Mouse (Mus musculus) G1E (cell line): ENCODE data around the gene Arsj. TPM values are rescaled to one million over a fixed set of nuclear protein-coding genes. Genes with fewer than 3 reads are reported as not detected.

Experiments
- ATAC-seq: 2 replicates; pipeline ENCODE4 v1.8.0; 2016; ENCODE audit warnings: mild to moderate bottlenecking; ENCODE audit not compliant: insufficient number of reproducible peaks, poor library complexity, low FRiP score, severe bottlenecking; ENCODE audit errors: extremely low read depth
- DNase-seq: peaks from one replicate; pipeline ENCODE4 v3.0.0; 2012; ENCODE audit warnings: low spot score
- H3K27me3 ChIP-seq: 2 replicates; pipeline ENCODE4 v1.6.1; 2012; ENCODE audit warnings: mild to moderate bottlenecking, low read length, inconsistent platforms; ENCODE audit not compliant: insufficient read depth
- H3K36me3 ChIP-seq: replicated peaks from 2 replicates; pipeline ENCODE3; 2012; ENCODE audit warnings: mild to moderate bottlenecking, inconsistent platforms
- H3K4me1 ChIP-seq: 2 replicates; pipeline ENCODE4 v1.6.1; 2012; ENCODE audit warnings: low read depth, low read length, inconsistent platforms, mixed read lengths; ENCODE audit not compliant: insufficient read depth
- H3K4me3 ChIP-seq: 2 replicates; pipeline ENCODE4 v1.5.1; 2012; ENCODE audit warnings: low read depth, mild to moderate bottlenecking, inconsistent platforms, low read length, moderate library complexity, mixed read lengths
- H3K9me3 ChIP-seq: replicated peaks from 2 replicates; pipeline ENCODE4 v1.6.1; 2012; ENCODE audit warnings: inconsistent platforms
- CTCF ChIP-seq: IDR thresholded peaks from 2 replicates; pipeline ENCODE4 v1.5.1; 2012; ENCODE audit warnings: low read depth, low read length, inconsistent platforms, mixed read lengths
- GATA1 ChIP-seq: IDR thresholded peaks from 2 replicates; pipeline ENCODE4 v1.6.1; 2012; ENCODE audit warnings: borderline replicate concordance, low read length, inconsistent platforms, mixed read lengths
- GATA2 ChIP-seq: IDR thresholded peaks from 2 replicates; pipeline ENCODE4 v1.6.1; 2012; ENCODE audit warnings: low read depth, low read length, inconsistent platforms, borderline replicate concordance
- POLR2AphosphoS5 ChIP-seq: IDR thresholded peaks from 2 replicates; pipeline ENCODE4 v1.6.1; 2012; ENCODE audit warnings: low read depth, low read length, inconsistent platforms; ENCODE audit not compliant: insufficient replicate concordance
- TAL1 ChIP-seq: conservative IDR thresholded peaks from 2 replicates; pipeline ENCODE4 v1.6.1; 2012; ENCODE audit warnings: low read depth, low read length, inconsistent platforms, mixed read lengths
- polyA plus RNA-seq: library from polyadenylated mRNA; stranded (reverse); fragments of >175 nt; gene quantifications from 2 replicates; pipeline ENCODE4 v1.2.3, GENCODE M21; 2012
- total RNA-seq, 2 experiments: library from RNA; stranded (forward) in 1 of 2; stranded (reverse) in 1 of 2; fragments of 200-1000 nt in 1 of 2; fragments of >200 nt in 1 of 2; fragmentation: Nextera tagmentation in 1 of 2; gene quantifications; 2 replicates each; pipeline ENCODE4 v1.2.3; 2014 to 2017

Gene Arsj
- total and polyA plus RNA-seq, 3 experiments, result 0.11 TPM; not detected in 2

DNA sequence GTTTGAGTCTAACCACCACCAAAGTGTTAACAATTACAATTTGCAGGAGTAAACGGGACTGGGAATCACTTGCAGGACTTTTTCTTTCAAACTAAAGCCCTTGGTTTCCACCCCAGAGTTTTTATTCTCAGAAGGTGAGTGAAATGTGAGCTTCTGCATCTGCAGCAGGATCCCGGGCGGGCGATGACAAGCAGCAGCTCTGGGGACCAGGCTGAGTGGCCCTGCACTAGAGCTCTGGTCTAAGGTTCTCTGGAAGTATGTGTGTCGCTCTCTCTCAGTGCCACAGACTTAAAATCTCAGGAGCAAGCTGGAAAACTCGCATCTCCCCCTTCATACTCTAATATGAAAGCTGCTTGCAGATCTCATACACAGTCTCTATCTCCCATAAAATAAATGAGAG lies 15.8 kb downstream of the Arsj start:
- H3K9me3 ChIP-seq, result peaks cover 24% of the 10 kb centered on the region
- no peak for ATAC-seq
- TF ChIP-seq TAL1, result no peak
- TF ChIP-seq CTCF, result no peak
- TF ChIP-seq POLR2AphosphoS5, result no peak
- TF ChIP-seq GATA2, result no peak
- no peak for TF ChIP-seq GATA1
- no peaks in the 10 kb centered on the region for H3K27me3 ChIP-seq
- H3K36me3 ChIP-seq, result no peaks in the 10 kb centered on the region
- DNase-seq, result no peak
- no peak overlapping the region for H3K4me3 ChIP-seq
- no peaks in the 10 kb centered on the region for H3K4me1 ChIP-seq

DNA sequence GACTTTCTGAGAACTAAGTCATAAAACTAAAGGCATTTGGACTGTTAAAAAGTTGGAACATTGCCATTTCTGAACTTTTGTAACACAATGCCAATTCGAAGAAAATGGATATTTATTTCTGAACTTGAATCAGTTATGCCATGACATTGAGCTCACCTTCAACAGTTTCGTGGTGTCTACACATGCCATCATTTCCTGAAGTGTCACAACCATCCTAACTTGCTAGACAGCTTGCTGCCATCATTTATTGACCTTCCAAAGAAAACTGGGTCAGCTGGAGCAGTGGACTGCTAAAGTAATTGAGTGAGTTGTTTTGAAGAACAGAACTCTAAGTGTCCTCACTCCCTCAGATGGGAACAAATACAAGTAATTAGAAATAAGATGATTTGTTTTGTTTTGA lies 16.2 kb downstream of the Arsj start:
- TF ChIP-seq GATA2, result no peak
- no peak for TF ChIP-seq GATA1
- no peak for TF ChIP-seq CTCF
- TF ChIP-seq TAL1, result no peak
- TF ChIP-seq POLR2AphosphoS5, result no peak
- Histone ChIP-seq H3K9me3 (peaks cover 24% of the 10 kb centered on the region), H3K36me3 (no peaks in the 10 kb centered on the region), H3K4me1 (no peaks in the 10 kb centered on the region), H3K27me3 (no peaks in the 10 kb centered on the region), H3K4me3 (no peak overlapping the region)
- ATAC-seq (no peak), DNase-seq (no peak)

DNA sequence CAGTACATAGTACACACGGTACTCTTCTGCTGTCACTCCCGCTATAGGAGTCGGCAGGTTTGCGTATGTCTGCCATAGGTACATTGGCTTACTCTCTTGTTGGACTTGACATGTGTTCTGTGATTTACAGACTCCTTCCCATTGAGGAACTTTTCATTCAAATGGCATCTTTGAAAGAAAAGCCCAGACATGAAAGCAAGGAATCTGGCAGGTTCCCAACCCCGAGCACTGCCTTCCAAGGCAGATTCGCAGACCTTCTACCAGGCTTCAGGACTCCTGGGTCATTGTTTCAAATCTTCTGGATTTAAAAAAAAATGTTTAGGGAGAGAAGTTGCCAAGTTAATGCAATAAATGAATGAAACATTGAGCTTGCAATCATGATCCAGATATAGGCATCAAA lies 19.8 kb downstream of the Arsj start:
- Histone ChIP-seq H3K9me3 (peaks cover 30% of the 10 kb centered on the region), H3K4me1 (no peaks in the 10 kb centered on the region), H3K27me3 (no peaks in the 10 kb centered on the region), H3K36me3 (no peaks in the 10 kb centered on the region), H3K4me3 (no peak overlapping the region)
- TF ChIP-seq GATA2 (no peak), CTCF (no peak), GATA1 (no peak), POLR2AphosphoS5 (no peak), TAL1 (no peak)
- DNase-seq, result no peak
- no peak for ATAC-seq

DNA sequence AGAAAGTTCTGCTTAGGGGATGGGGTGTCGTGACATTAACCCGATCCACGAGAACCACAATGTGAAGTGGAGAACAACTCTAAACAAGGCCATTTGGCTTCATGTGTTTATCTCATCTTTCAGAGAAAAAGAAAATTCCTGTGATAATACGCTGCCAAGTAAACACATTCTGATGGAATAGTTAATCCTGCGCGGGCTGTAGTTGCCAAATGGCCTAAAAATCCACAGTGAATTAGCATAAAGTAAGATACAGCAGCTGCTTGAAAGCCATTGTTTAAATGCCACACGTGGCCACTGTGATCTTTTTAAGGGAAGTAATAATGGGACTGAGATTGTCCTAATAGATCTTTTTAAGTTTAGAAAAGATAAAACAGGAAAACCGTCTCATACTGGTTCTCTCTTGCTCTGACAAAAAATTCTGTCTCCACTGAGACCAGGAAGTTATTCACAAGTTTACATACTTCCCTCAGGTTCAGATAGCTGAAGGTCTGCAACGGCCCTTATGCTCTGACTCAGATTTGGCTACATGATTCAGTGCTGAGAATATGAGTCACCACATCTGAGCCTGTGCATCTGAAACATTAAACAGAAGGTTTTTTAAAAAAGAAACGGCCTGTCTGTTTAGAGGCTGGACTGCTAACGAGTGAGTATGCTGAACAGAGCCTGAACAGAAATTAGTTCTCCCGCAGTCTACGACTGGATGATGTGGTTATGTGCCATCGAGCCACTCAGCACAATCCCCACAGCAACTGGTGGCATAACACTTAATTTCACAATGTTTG lies 21.4 kb downstream of the Arsj start:
- no peak for TF ChIP-seq GATA1
- TF ChIP-seq TAL1, result no peak
- TF ChIP-seq CTCF, result no peak
- TF ChIP-seq GATA2, result no peak
- TF ChIP-seq POLR2AphosphoS5, result no peak
- Histone ChIP-seq H3K36me3 (no peaks in the 10 kb centered on the region), H3K27me3 (no peaks in the 10 kb centered on the region), H3K4me1 (no peaks in the 10 kb centered on the region), H3K9me3 (peaks cover 28% of the 10 kb centered on the region), H3K4me3 (no peak overlapping the region)
- ATAC-seq (no peak), DNase-seq (no peak)

DNA sequence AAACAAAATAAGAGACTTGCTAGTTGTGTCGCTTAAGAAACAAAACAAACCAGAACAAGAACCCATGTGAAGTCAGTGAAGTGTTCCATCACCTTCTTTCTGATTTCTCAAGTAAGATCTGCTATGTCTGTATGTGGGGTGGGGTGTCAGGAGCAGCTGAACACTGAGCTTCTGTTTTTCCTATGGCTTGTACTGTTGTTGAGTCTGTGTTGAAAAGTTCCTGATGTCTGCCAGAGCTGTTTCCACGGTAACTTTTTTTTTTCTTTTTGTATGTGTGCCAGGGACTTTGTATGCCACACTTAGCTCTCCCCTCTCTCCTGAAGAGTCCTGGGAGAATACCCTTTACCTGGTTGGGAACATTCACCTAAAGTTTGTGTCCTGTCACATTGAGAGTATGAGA lies 34.0 kb downstream of the Arsj start:
- Histone ChIP-seq H3K4me1 (no peaks in the 10 kb centered on the region), H3K9me3 (peaks cover 12% of the 10 kb centered on the region; the same call in 1 of the 2 replicates), H3K36me3 (no peaks in the 10 kb centered on the region), H3K4me3 (no peak overlapping the region), H3K27me3 (no peaks in the 10 kb centered on the region)
- TF ChIP-seq TAL1 (no peak), POLR2AphosphoS5 (no peak), GATA2 (no peak), GATA1 (no peak), CTCF (no peak)
- ATAC-seq (no peak), DNase-seq (no peak)

GRCm38 (mm10) chr3:126397985-126398630 lies 34.6 kb downstream of the Arsj start:
- H3K9me3 ChIP-seq, result peaks cover 12% of the 10 kb centered on the region; the same call in 1 of the 2 replicates
- no peak for ATAC-seq
- TF ChIP-seq GATA2 (no peak), TAL1 (no peak), CTCF (no peak), GATA1 (no peak), POLR2AphosphoS5 (no peak)
- no peaks in the 10 kb centered on the region for H3K36me3 ChIP-seq
- DNase-seq, result no peak
- H3K4me1 ChIP-seq, result no peaks in the 10 kb centered on the region
- H3K4me3 ChIP-seq, result no peak overlapping the region
- no peaks in the 10 kb centered on the region for H3K27me3 ChIP-seq
